Comparison of ENCODE assay signal across 8 mouse cellular contexts in genomic region chr7:97578361-97579066, GRCm38 (mm10). TPM values are rescaled to one million over a fixed set of nuclear protein-coding genes. Genes with fewer than 3 reads are reported as not detected.
DNase-seq lines count a peak whose midpoint lies in the region; ATAC-seq and TF ChIP-seq lines count a peak whose summit lies in the region.

No protein-coding gene starts in this region.

- H3K27ac ChIP-seq in spleen, adult 2 months (ENCODE audit: insufficient read depth, low read length) = peak overlapping the region; percentile 57; the same call in 1 of the 2 replicates
- peak overlapping the region; percentile 99 for H3K27ac ChIP-seq in embryonic facial prominence, embryonic 10.5 days (replicated peaks)
- H3K27ac ChIP-seq in kidney, embryonic 15.5 days = peak overlapping the region; percentile 99
- H3K27ac ChIP-seq in limb, embryonic 15.5 days = peak overlapping the region; percentile 98

- H3K4me2 ChIP-seq in kidney, embryonic 15.5 days = peak overlapping the region; percentile 77
- H3K4me2 ChIP-seq in limb, embryonic 15.5 days = peak overlapping the region; percentile 57
- H3K4me2 ChIP-seq in myocyte (ENCODE audit: low read depth) = peak overlapping the region; percentile 80

- H3K79me2 ChIP-seq in myocyte (ENCODE audit: control insufficient read depth, insufficient read depth) = peaks cover 32% of the 10 kb centered on the region

- H3K27me3 ChIP-seq in spleen, adult 2 months (ENCODE audit: control insufficient read depth, insufficient read depth, low read length) = no peaks in the 10 kb centered on the region
- H3K27me3 ChIP-seq in embryonic facial prominence, embryonic 10.5 days (replicated peaks; ENCODE audit: low read depth, poor library complexity, severe bottlenecking) = no peaks in the 10 kb centered on the region
- H3K27me3 ChIP-seq in kidney, embryonic 15.5 days = no peaks in the 10 kb centered on the region
- no peaks in the 10 kb centered on the region for H3K27me3 ChIP-seq in limb, embryonic 15.5 days
- no peaks in the 10 kb centered on the region for H3K27me3 ChIP-seq in myocyte (ENCODE audit: control insufficient read depth, insufficient read depth, insufficient read length)

- peak overlapping the region; percentile 83 for H3K4me3 ChIP-seq in spleen, adult 2 months (ENCODE audit: extremely low read depth, insufficient read depth, insufficient read length)
- H3K4me3 ChIP-seq in embryonic facial prominence, embryonic 10.5 days = peak overlapping the region; percentile 99
- peak overlapping the region; percentile 91 for H3K4me3 ChIP-seq in kidney, embryonic 15.5 days (replicated peaks)
- H3K4me3 ChIP-seq in limb, embryonic 15.5 days = peak overlapping the region; percentile 100
- peak overlapping the region; percentile 83 for H3K4me3 ChIP-seq in myocyte

- 0 out of 2 replicates have a peak, but pooled peaks have one; percentile 0 for ATAC-seq in kidney, embryonic 15.5 days (replicated peaks; ENCODE audit: low FRiP score)
- ATAC-seq in limb, embryonic 15.5 days (ENCODE audit: insufficient number of reproducible peaks, low FRiP score, low TSS enrichment, low read depth) = no peak

- H3K36me3 ChIP-seq in spleen, adult 2 months (ENCODE audit: control insufficient read depth, insufficient read depth, low read length) = no peaks in the 10 kb centered on the region
- peaks cover 7% of the 10 kb centered on the region for H3K36me3 ChIP-seq in embryonic facial prominence, embryonic 10.5 days (replicated peaks)
- H3K36me3 ChIP-seq in kidney, embryonic 15.5 days = 0 out of 2 replicates have a peak, but pooled peaks cover 5% of the 10 kb centered on the region
- H3K36me3 ChIP-seq in limb, embryonic 15.5 days = peaks cover 8% of the 10 kb centered on the region; the same call in 1 of the 2 replicates
- H3K36me3 ChIP-seq in myocyte (ENCODE audit: control insufficient read depth, insufficient read depth) = no peaks in the 10 kb centered on the region

- H3ac ChIP-seq in myocyte (ENCODE audit: control insufficient read depth, insufficient read length) = peak overlapping the region; percentile 51

- DNase-seq in spleen, adult 2 months (ENCODE audit: low read depth in 1 of 2, low spot score in 2 of 2) = no peak
- no peak for DNase-seq in spleen, postnatal 14 days (ENCODE audit: low spot score in 2 of 2)
- peak; percentile 43 for DNase-seq in embryonic facial prominence, embryonic 10.5 days (ENCODE audit: low spot score)
- DNase-seq in heart, adult 9 months (ENCODE audit: low spot score in 2 of 2) = peak; percentile 55 to 60
- DNase-seq in thymus, postnatal 0 days (ENCODE audit: low spot score) = peak; percentile 48

- no peaks in the 10 kb centered on the region for H3K9me3 ChIP-seq in embryonic facial prominence, embryonic 10.5 days
- H3K9me3 ChIP-seq in kidney, embryonic 15.5 days (replicated peaks) = no peaks in the 10 kb centered on the region
- H3K9me3 ChIP-seq in limb, embryonic 15.5 days = no peaks in the 10 kb centered on the region

- H3K4me1 ChIP-seq in spleen, adult 2 months (ENCODE audit: control insufficient read depth, insufficient read depth, insufficient read length) = no peaks in the 10 kb centered on the region; the same call in 1 of the 2 replicates
- peaks cover 14% of the 10 kb centered on the region for H3K4me1 ChIP-seq in embryonic facial prominence, embryonic 10.5 days
- H3K4me1 ChIP-seq in kidney, embryonic 15.5 days = peaks cover 16% of the 10 kb centered on the region
- peaks cover 9% of the 10 kb centered on the region; the same call in 1 of the 2 replicates for H3K4me1 ChIP-seq in limb, embryonic 15.5 days

- WGBS in spleen, adult 2 months = 35% methylated on average over 8 of the region's 8 CpGs
- 35% methylated on average over 8 of the region's 8 CpGs for WGBS in embryonic facial prominence, embryonic 10.5 days
- WGBS in kidney, embryonic 15.5 days = 30% methylated on average over 8 of the region's 8 CpGs
- WGBS in limb, embryonic 15.5 days = 27% methylated on average over 8 of the region's 8 CpGs

- peak overlapping the region; percentile 63 for H3K9ac ChIP-seq in kidney, embryonic 15.5 days
- H3K9ac ChIP-seq in limb, embryonic 15.5 days = peak overlapping the region; percentile 64

- no peak for TF ChIP-seq CTCF in spleen, adult 2 months (IDR thresholded peaks at IDR 0.05; ENCODE audit: extremely low read depth, insufficient read depth, insufficient read length, insufficient replicate concordance)

- no peak for TF ChIP-seq POLR2A in spleen, adult 2 months (IDR thresholded peaks at IDR 0.05; ENCODE audit: low read depth, low read length)
- TF ChIP-seq POLR2A in myocyte (IDR thresholded peaks at IDR 0.05; ENCODE audit: insufficient read length, low read depth) = peak; percentile 45

TF ChIP-seq in myocyte, 11 proteins besides CTCF, POLR2A, EP300 and RAD21:
- no peak for TF ChIP-seq CEBPB (IDR thresholded peaks at IDR 0.05; ENCODE audit: insufficient read depth, poor library complexity, severe bottlenecking)
- peak; percentile 29 for TF ChIP-seq TCF3 (IDR thresholded peaks at IDR 0.05; ENCODE audit: insufficient read length, low read depth)
- TF ChIP-seq E2F4 (IDR thresholded peaks at IDR 0.05; ENCODE audit: insufficient read depth) = no peak
- peak; percentile 37 to 84 (median 70) for TF ChIP-seq MYOD1 (IDR thresholded peaks at IDR 0.05; ENCODE audit: control insufficient read depth in 1 of 3, insufficient read length in 2 of 3, low read depth in 2 of 3)
- TF ChIP-seq TCF12 (IDR thresholded peaks at IDR 0.05; ENCODE audit: insufficient read depth, poor library complexity, severe bottlenecking) = peak; percentile 52
- peak; percentile 78 to 91 (median 89) for TF ChIP-seq MYOG (IDR thresholded peaks at IDR 0.05; ENCODE audit: control insufficient read depth in 1 of 3, insufficient read depth in 1 of 3, insufficient read length in 2 of 3, low read depth in 2 of 3)
- TF ChIP-seq POLR2AphosphoS2 (IDR thresholded peaks at IDR 0.05; ENCODE audit: insufficient read length, low read depth) = peak; percentile 9

RNA-seq across cellular contexts. Expression of gene Aamdc, which starts 0.8 kb away (rescaled TPM):
- polyA plus RNA-seq in spleen, adult 2 months (2012; rRNA removed) = 5.0 and 8.7 TPM in 2 replicates
- polyA plus RNA-seq in embryonic facial prominence, embryonic 10.5 days (2016; fragmentation: Nextera tagmentation; extraction: Ambion mirVana) = 35.9 and 38.0 TPM in 2 replicates
- 45.9 and 51.7 TPM in 2 replicates for polyA plus RNA-seq in kidney, embryonic 15.5 days (2015; fragmentation: Nextera tagmentation; extraction: Ambion mirVana)
- 72.2 and 97.0 TPM in 2 replicates for polyA plus RNA-seq in limb, embryonic 15.5 days (2015; fragmentation: Nextera tagmentation; extraction: Ambion mirVana)
- polyA plus RNA-seq in myocyte (2012; fragmentation: generic; extraction: Trizol) = 127 TPM
- polyA plus RNA-seq in thymus, postnatal 0 days (2015; fragmentation: Nextera tagmentation; extraction: Ambion mirVana) = 67.9 and 73.3 TPM in 2 replicates

RNA-seq across cellular contexts. Expression of gene Rsf1, which starts 1.2 kb away (rescaled TPM):
- 1.7 and 1.8 TPM in 2 replicates for polyA plus RNA-seq in spleen, adult 2 months (2012; rRNA removed)
- polyA plus RNA-seq in embryonic facial prominence, embryonic 10.5 days (2016; fragmentation: Nextera tagmentation; extraction: Ambion mirVana) = 26.2 and 27.0 TPM in 2 replicates
- 23.8 and 27.8 TPM in 2 replicates for polyA plus RNA-seq in kidney, embryonic 15.5 days (2015; fragmentation: Nextera tagmentation; extraction: Ambion mirVana)
- polyA plus RNA-seq in limb, embryonic 15.5 days (2015; fragmentation: Nextera tagmentation; extraction: Ambion mirVana) = 19.7 and 22.8 TPM in 2 replicates
- 4.3 TPM for polyA plus RNA-seq in myocyte (2012; fragmentation: generic; extraction: Trizol)
- 24.3 and 29.2 TPM in 2 replicates for polyA plus RNA-seq in thymus, postnatal 0 days (2015; fragmentation: Nextera tagmentation; extraction: Ambion mirVana)

Comparison
In these comparisons a context has a peak if more than half of its experiments do, and no peak if none do; other contexts are left out.
1. DNase-seq: peak in embryonic facial prominence, embryonic 10.5 days (single experiment), heart, adult 9 months (2 of 2) and thymus, postnatal 0 days (single experiment); none in spleen, adult 2 months (0 of 2) and spleen, postnatal 14 days (0 of 2).
2. Peak in every context shown above with its lines, with median percentiles within 50 percentile points of each other: H3K27ac ChIP-seq, H3K4me3 ChIP-seq and H3K4me2 ChIP-seq.